Mouse (Mus musculus): ENCODE measurements around the gene Myo1d.

The Myo1d gene

DNA sequence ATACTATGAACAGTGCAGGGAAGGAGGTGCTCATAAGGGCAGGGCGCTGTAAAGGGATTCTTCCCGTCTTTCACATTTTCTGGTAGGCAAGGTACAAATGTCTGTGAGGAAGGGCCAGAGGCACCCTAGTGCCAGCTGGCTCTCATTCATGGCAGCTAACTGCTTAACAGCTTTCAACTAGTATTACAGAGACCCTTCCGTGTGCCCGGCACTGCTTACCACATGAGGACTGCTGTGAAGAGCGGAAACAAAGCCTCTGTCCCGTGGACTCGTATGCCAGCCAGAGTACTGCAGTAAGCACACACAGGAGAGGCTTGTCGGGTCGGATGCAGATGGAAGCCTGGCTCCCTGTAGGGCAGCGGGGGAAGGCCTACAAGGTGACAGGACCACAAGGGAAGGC is 229.6 kb downstream of the Myo1d start:
- DNase-seq (ENCODE audit: extremely low read depth, low read depth), result no peak

- DNase-seq (ENCODE audit: extremely low read depth, low read depth), result no peak
Measured at GRCm38 (mm10) chr11:80549854-80550253, 230.0 kb downstream of the Myo1d start.

GRCm38 (mm10) chr11:80546233-80546632 is 233.6 kb downstream of the Myo1d start:
- DNase-seq (ENCODE audit: extremely low read depth, low read depth), result no peak

DNA sequence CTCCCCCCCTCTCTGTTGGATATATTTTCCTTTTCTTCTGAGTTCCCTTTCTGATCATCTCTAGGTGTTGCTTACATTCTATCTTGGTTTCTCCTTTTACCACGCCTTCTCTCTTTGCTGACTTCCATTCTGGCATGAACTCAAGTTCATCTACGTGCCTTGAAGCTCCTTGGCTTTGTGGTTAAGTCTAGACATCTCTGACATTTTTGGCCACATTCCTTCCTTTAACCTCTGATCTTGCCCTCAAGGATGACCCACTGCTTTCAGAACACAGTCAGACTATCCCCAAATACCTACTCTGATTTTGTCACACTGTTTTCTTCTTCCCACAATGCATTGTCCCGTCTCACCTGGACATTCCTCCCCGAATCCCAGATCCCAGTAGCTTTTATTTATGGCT is 240.8 kb downstream of the Myo1d start:
- DNase-seq (ENCODE audit: extremely low read depth, low read depth), result no peak

- no peak for DNase-seq (ENCODE audit: extremely low read depth, low read depth)
Measured at GRCm38 (mm10) chr11:80532966-80533365, 246.9 kb downstream of the Myo1d start.

DNA sequence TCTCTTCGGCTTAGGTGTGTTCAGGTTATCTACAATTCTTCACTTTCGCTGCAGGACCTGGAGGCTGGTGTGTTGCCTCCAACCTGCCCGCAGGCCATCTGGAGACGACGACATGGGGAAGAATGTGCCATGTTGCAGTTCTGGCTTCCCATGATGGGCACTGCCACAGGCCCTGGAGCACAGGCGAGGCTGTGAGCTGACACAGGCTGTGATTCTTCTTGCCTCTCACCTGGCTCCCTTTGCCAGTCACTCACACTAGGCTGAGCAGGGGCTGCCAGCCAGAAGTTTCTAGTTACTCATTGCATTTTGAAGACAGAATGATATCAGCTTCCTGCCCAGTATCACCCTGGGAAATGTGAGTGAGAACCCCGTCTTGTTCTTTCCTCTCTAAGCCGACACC is 250.7 kb downstream of the Myo1d start:
- DNase-seq (ENCODE audit: extremely low read depth, low read depth), result no peak

GRCm38 (mm10) chr11:80527697-80528096 is 252.1 kb downstream of the Myo1d start:
- no peak for DNase-seq (ENCODE audit: extremely low read depth, low read depth)

- no peak for DNase-seq (ENCODE audit: extremely low read depth, low read depth)
Measured at GRCm38 (mm10) chr11:80524213-80524612, 255.6 kb downstream of the Myo1d start.

DNA sequence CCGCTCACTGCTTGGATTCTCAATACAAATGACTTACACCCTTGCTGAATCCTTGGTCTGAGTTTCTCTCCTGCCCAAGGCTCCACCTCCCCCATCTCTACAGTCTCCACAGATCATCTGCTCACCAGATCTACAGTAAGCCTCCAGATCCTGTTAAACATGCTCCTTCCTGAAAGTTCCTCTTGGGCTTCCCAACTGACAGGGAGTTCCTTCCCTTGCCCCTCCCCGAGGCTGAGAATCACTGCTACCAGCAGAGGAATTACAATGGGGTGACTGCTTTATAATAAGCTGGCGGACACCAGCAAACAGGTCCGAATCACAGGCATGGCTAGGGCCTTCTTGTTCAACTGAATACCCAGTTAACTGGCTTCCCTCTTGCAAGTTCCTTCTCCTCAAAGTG is 256.4 kb downstream of the Myo1d start:
- no peak for DNase-seq (ENCODE audit: extremely low read depth, low read depth)

- DNase-seq (ENCODE audit: extremely low read depth, low read depth), result peak; percentile 11
Measured at GRCm38 (mm10) chr11:80522852-80523251, 257.0 kb downstream of the Myo1d start.

- no peak for DNase-seq (ENCODE audit: extremely low read depth, low read depth)
Measured at GRCm38 (mm10) chr11:80521148-80521547, 258.7 kb downstream of the Myo1d start.

GRCm38 (mm10) chr11:80518421-80519367 is 261.1 kb downstream of the Myo1d start:
- DNase-seq (ENCODE audit: extremely low read depth, low read depth), result no peak

DNA sequence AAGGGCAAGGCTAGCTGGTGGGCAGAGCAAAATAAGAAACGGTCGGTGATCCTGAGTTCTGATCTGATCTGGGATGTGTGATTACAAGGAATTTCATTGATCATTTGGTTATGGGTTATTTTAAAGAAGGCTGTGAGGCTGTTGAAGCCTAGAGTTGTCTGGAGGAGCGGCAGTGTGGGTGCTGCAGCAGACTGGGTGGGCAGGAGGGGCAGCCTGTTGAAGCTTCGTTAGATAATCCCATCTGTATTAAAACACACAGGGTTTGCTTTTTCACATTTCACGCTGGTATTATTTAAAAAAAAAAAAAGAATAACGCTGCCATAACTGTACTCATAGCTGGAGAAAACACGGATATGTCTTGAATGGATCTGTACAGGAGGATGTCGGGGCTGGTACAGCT is 263.9 kb downstream of the Myo1d start:
- no peak for DNase-seq (ENCODE audit: extremely low read depth, low read depth)

GRCm38 (mm10) chr11:80515346-80515745 is 264.5 kb downstream of the Myo1d start:
- no peak for DNase-seq (ENCODE audit: extremely low read depth, low read depth)

DNA sequence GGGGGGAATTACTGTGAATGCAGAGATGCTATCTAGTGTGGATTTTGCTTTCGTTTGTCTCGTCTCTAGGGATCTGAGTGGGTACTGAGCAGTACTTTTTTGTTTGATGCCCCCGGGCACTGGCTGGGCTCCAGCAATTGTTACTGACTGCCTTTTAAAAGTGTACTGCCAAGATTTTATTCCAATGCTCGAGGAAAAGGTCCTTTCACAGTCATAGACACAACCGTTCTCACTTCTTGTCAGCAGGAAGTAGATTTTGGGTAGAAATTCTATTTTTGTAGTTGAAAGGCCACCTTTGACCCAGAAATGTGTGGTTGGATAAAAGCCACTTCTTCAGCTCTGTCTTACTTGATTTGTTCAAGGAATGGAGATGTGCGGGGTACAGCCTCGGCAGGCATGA is 266.0 kb downstream of the Myo1d start:
- no peak for DNase-seq (ENCODE audit: extremely low read depth, low read depth)

GRCm38 (mm10) chr11:80512313-80513056 is 267.3 kb downstream of the Myo1d start:
- DNase-seq (ENCODE audit: extremely low read depth, low read depth), result no peak

GRCm38 (mm10) chr11:80510124-80510523 is 269.7 kb downstream of the Myo1d start:
- no peak for DNase-seq (ENCODE audit: extremely low read depth, low read depth)

DNA sequence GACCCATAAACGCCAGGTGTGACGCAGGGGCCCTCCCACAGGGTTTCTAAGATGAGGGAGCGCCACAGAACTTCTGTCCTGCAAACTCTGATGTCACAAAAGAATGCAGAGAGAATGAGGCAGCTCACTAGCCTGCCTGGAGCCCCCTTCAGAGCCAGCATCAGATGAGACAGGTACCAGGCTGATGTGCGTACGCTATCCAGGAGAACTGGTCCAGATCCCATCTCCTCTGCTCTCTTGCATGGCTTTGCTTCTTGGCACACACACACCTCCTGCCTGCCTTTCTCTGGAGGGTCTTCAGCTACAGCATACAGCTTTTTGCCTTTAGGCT is 270.7 kb downstream of the Myo1d start:
- no peak for DNase-seq (ENCODE audit: extremely low read depth, low read depth)

DNA sequence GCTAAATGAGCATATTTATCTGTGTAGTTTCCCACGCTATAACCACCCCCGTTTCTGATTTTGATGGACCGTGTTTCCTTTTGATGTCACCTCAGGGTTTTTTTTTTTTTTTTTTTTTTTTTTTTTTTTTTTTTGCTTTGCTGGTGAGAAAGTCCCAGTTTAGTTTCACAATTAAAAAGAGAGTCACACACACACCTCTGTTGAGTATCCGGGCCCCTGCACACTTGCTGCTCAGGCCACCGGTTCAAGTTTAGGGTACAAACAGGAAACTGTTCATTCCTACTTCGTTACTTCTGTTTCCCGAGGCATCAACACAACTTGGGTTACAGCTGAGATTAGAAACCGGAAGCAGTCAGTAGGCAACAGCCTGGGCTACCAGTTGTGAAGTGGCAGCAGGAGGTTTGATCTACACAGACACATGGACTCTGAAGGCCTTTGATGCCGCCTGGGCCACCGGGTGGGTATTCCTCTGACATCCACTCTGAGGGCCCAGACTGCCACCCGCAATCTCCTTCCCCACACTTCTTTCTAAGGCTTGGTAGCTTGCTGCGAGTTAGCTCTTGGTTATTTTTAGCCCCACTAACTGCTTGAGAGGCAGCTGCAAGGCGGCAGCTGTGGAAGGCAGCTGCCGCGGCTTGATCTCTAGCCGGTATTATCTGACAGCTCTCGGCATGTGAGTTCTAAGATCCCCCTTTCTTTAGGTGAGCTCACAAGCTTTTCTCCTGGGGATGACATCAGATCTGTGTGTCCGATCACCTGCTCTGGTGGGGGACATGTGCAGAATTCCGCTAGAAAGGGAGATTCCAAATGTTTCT is 271.3 kb downstream of the Myo1d start:
- no peak for DNase-seq (ENCODE audit: extremely low read depth, low read depth)

DNA sequence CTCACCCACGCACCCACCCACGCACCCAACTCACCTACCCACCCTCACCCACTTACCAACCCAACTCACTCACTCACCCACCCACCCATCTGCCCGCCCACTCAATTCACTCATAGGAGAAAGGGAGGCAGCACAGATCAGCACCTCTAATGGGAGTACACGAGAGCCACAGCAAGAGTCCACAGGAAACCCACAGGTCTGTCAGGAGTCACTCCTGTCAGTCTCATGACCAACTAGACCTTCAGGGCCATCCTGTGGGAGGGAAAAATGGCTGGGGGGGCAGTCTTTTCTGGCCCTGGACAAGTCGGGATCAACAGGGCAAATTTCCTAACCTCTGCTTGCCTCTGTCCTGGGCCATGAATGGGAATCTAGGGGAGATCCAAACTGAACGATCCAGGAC is 272.0 kb downstream of the Myo1d start:
- no peak for DNase-seq (ENCODE audit: extremely low read depth, low read depth)

GRCm38 (mm10) chr11:80506483-80506882 is 273.3 kb downstream of the Myo1d start:
- no peak for DNase-seq (ENCODE audit: extremely low read depth, low read depth)

GRCm38 (mm10) chr11:80505581-80505980 is 274.2 kb downstream of the Myo1d start:
- no peak for DNase-seq (ENCODE audit: extremely low read depth, low read depth)

Measured in MEL-GATA-1-ER (cell line).